Mouse (Mus musculus) bone marrow macrophage, adult 2 months (primary cell): ENCODE results near the gene Tepp. TPM values are rescaled to one million over a fixed set of nuclear protein-coding genes. Genes with fewer than 3 reads are reported as not detected.

ENCODE experiments used
- H3K27ac ChIP-seq: 2 replicates; pipeline ENCODE4 v1.5.1; 2012; ENCODE audit warnings: low read depth, low read length; ENCODE audit not compliant: insufficient read depth
- H3K4me1 ChIP-seq: 2 replicates; pipeline ENCODE4 v1.6.1; 2012; ENCODE audit warnings: low read length; ENCODE audit not compliant: control insufficient read depth, insufficient read depth
- H3K4me3 ChIP-seq: 2 replicates; pipeline ENCODE4 v1.5.1; 2012; ENCODE audit warnings: mild to moderate bottlenecking, low read length, moderate library complexity; ENCODE audit not compliant: insufficient read depth
- CTCF ChIP-seq: IDR thresholded peaks from 2 replicates; pipeline ENCODE4 v1.5.1; 2012; ENCODE audit warnings: low read depth, mild to moderate bottlenecking, low read length, moderate library complexity
- POLR2A ChIP-seq: IDR thresholded peaks from 2 replicates; pipeline ENCODE4 v1.6.1; 2012; ENCODE audit warnings: mild to moderate bottlenecking, low read depth, low read length, borderline replicate concordance
- polyA plus RNA-seq: library from polyadenylated mRNA; stranded (reverse); fragments of >200 nt; gene quantifications from 2 replicates; pipeline ENCODE4 v1.2.4, GENCODE M21; 2012; ENCODE audit not compliant: missing spikeins, insufficient read depth, insufficient read length

Tepp gene
- polyA plus RNA-seq, 1 experiment = not detected

DNA sequence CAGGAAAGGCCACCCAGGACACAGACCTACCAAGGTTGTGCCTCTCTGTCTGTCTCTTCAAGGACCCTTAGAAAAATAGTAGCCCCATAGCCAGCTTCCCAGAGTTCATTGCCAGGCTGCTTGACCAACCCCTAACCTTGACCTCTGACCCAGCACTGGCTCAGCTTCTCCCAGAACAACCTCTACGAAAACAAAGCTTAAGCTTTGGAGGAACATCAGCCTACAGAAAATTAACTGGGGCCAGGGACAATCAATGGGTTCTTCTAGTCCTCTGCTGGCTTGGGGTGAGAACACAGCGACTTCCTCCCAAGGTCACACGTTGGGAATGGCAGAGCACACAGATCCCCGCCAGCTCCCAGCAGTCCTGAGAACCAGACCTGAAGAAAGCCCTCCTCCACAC is 4.8 kb upstream of the Tepp start:
- Histone ChIP-seq H3K27ac (no peak overlapping the region), H3K4me1 (no peaks in the 10 kb centered on the region), H3K4me3 (no peak overlapping the region)
- TF ChIP-seq CTCF (no peak), POLR2A (no peak)

DNA sequence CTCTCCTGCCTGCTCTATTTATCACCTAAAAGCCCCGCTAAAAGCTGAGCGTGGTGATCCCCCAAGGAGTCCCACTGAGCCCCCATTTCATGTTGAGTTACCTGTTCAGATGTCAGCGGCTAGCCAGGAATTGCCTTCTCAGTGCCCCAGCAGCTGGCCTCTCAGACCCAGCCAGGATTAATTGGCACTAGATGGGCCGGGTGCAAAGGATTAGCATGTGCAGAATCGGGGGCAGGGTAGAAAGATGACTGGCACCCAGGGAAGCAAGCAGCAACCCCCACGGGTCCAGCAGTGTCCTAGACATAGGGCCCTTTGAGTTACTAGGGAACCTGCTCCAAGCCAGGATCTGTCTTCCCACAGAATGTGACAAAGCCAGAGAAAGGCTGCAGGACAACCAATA is 3.9 kb upstream of the Tepp start, which contains the start of gene Cngb1:
Cngb1 (minus strand) TSS at position 155 of the 400 bp plus-strand sequence.
- Histone ChIP-seq H3K4me3 (no peak within 1 kb of the TSS), H3K4me1 (no peaks in the 10 kb centered on the region), H3K27ac (no peak within 1 kb of the TSS)
- TF ChIP-seq CTCF (no peak), POLR2A (no peak)

DNA sequence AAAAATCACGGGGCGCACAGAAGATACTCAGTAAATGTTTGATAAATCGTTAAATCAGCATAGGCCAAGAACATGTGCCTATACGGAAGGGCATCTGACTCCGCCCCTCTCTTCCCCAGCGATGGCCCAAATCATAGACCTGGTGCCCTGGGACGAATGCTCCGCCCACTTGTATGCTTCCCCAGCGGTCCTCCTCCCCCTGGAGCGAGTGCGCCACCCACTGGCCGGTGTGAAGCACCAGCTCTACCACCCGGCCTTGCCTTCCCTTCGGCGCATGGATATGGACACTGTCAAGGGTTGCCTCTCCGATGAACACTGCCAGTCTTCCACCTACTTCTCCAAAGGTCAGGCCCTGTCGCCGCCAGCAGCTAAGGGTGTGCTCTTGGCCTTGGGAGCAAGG is 2.5 kb downstream of the Tepp start:
- TF ChIP-seq CTCF (peak; percentile 6; the same call in 1 of the 2 replicates), POLR2A (no peak)
- H3K4me3 ChIP-seq = no peak overlapping the region
- H3K27ac ChIP-seq = no peak overlapping the region
- no peaks in the 10 kb centered on the region for H3K4me1 ChIP-seq

DNA sequence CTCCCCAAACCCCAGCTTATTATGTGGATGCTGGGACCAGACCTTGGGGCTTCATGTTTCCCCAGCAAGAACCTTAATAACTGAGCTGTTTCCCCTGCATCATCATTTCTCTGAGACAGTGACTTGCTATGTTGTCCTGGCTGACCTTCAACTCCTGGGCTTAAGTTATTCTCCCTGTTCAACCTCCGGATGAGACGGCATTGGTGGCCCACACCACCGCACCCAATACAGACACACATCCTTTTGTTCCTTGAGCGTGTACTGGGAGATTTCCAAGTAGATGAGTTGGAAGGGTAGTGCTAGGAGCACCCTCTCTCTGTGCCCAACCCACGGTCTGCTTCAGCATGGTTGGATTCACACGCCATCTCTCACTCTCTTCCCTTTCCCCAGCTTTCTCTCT is 3.5 kb downstream of the Tepp start:
- Histone ChIP-seq H3K4me1 (no peaks in the 10 kb centered on the region), H3K27ac (no peak overlapping the region), H3K4me3 (no peak overlapping the region)
- TF ChIP-seq POLR2A (no peak), CTCF (no peak)

DNA sequence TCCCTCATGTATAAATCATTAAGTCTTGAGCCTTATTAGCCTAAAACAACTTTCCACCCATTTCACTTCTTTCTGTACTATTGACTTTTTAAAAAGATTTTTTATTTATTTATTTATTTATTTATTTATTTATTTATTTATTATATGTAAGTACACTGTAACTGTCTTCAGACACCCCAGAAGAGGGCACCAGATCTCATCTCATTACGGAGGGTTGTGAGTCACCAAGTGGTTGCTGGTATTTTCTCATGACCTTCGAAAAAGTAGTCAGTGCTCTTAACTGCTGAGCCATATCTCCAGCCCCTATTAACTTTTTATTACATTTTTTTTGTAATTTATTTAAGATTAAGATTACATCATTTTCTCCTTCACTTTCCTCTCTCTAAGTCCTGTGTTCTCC is 4.3 kb downstream of the Tepp start:
- Histone ChIP-seq H3K4me3 (no peak overlapping the region), H3K27ac (no peak overlapping the region), H3K4me1 (no peaks in the 10 kb centered on the region)
- TF ChIP-seq CTCF (no peak), POLR2A (no peak)

DNA sequence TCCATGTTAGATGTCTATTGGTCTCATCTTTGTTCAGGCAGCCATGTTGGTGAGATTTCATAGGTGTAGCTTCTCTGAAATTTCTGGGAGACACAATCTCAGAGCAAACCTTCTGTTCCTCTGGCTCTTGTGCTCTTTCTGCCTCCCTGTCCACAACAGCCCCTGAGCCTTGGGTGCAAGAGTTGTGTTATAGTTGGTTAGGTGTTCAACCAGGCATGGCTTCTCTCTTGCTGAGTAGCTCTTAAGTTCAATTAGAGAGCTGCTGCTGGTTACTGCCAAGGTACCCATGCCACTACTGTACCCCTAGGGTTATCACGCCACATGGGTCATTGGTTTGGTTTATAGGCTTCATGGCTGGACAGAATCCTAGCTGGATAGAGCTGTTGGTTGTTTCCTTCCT is 5.0 kb downstream of the Tepp start:
- H3K27ac ChIP-seq = no peak overlapping the region
- no peak overlapping the region for H3K4me3 ChIP-seq
- TF ChIP-seq POLR2A (no peak), CTCF (no peak)
- no peaks in the 10 kb centered on the region for H3K4me1 ChIP-seq

DNA sequence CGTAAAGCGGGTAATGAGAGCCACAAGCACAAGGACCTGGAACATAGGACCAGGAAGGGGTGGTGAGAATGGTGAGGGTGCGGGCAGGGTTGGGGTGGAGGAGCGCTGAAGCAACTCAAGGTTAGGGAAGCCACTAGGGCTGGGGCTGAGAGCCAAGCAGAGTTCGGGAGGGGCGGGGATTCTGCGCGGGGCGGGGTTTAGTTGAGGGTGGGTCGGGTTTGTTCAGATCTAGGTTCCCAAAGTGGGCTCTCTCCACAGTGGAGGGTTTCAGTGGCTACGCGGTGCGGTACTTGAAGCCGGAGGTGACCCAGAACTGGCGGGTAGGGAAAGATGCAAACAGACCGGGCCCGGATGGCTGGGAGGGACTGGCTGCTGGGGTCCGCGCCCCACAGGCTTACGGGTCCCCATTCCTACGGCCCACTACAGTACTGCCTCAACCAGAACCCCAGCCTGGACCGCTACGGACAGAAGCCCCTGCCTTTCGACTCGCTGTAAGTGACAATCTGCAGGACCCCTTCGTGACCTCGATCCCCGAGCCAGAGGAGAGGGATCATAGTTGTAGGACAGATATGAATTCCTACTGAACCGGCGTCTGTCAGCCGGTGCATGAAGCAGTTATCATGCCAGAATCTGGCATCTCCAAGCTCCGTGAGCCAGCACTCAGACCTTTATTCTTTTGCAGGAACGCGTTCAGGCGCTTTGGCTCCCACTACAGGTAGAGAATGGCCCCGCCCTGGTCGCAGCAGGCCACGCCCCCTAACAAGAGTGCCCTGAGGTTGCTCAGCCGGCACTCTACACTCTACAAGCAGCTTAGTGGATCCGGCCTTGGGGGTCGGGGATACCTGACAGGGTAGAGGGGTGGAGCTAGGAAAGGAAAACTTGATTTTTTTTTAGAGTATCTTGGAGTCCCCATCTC is 10.1 kb downstream of the Tepp start:
- TF ChIP-seq POLR2A = no peak
- TF ChIP-seq CTCF = no peak
- H3K4me1 ChIP-seq = no peaks in the 10 kb centered on the region
- no peak overlapping the region for H3K27ac ChIP-seq
- peak overlapping the region; percentile 55 for H3K4me3 ChIP-seq

DNA sequence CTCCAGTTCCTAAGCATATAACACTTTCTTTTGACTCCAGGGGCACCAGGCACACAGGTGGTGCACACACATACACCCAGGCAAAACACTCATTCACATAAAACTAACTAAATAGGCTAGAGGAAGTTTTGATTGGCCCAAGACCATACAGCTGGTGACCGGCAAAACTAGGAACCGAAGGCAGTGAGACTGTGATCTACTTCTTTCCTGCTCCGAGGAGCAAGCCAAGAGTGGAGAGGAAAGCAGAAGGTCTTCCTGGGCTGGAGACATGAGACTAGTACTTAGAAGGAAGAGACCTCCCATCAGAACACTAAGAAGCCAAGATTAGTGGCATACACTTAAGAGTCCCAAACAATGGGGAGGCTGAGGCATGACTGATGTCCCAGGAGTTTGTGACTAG is 12.8 kb downstream of the Tepp start:
- no peaks in the 10 kb centered on the region for H3K4me1 ChIP-seq
- no peak for TF ChIP-seq POLR2A
- H3K4me3 ChIP-seq = no peak overlapping the region
- H3K27ac ChIP-seq = no peak overlapping the region

DNA sequence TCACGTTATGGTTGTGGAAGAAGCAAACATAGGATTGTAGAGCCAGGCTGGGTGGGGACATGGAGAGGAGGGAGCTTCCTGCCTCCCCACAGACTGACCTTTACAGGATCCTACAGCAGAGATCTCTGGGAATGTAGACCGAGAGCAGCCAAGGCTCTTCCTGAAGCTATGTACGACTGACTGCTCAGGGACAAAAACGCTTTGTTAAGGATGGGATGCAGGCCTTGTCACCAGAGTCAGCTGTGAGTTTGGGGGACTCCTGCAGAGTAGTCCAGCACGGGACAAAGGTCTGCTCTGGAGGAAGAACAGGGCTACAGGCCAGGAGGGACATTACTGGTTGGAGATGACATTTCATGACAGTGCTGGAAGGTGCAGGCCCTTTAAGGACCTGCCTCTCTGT is 14.3 kb downstream of the Tepp start:
- Histone ChIP-seq H3K27ac (no peak overlapping the region), H3K4me1 (no peaks in the 10 kb centered on the region), H3K4me3 (no peak overlapping the region)
- TF ChIP-seq CTCF (no peak), POLR2A (no peak)

DNA sequence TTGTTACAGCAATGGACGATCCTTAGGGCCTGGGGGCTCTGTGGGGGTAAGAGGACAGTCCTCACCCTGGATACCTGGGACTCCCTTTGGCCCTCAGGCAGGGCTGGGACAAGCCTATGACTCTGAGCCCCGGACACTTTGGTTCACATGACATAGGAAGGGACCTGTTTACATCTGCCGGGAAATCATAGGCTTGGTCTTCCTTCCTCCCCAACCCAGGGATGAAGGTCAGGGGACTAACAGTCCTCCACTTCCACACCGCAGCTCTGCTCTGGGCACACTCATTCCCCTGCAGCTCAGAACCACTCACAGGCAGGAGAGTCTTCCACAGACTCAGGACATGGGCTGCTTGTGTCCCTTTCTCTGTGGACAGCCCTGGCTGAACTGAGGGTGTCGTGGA is 16.5 kb downstream of the Tepp start:
- H3K27ac ChIP-seq = no peak overlapping the region
- no peak overlapping the region for H3K4me3 ChIP-seq
- TF ChIP-seq CTCF (no peak), POLR2A (no peak)
- peaks cover 4% of the 10 kb centered on the region for H3K4me1 ChIP-seq
